Mouse (Mus musculus): ENCODE results near the gene Slc26a9. TPM values are rescaled to one million over a fixed set of nuclear protein-coding genes. Genes with fewer than 3 reads are reported as not detected.

The Slc26a9 gene
- polyA plus RNA-seq, 1 experiment from 2014 or later = 0.04 TPM

DNA sequence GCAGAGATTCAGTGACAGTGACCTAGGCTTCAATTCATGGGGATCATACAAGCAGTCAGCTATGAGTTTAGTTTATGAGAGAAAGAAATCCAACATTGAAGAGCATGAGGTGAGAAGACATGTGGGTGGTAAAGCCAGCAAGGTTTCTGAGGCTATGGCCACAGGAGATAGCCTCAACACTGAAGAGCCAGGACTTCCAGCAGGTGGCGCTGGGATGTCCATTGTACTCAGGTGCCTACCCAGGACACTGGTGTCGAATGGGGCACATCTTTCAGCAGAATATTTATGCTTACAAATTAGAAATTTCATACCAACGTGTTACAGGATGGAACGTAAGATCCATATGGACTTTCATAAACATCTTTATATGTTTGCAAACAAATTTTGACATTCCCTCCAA is 35.5 kb upstream of the Slc26a9 start:
- Histone ChIP-seq H3K4me1 (ENCODE audit: control insufficient read depth, insufficient read depth, low read length) (no peaks in the 10 kb centered on the region), H3K36me3 (ENCODE audit: control insufficient read depth, insufficient read depth, low read length) (no peaks in the 10 kb centered on the region), H3K9ac (ENCODE audit: low read depth, low read length) (no peak overlapping the region), H3K27ac (ENCODE audit: low read length) (no peak overlapping the region), H3K4me2 (ENCODE audit: low read length) (no peak overlapping the region), H3K27me3 (ENCODE audit: control insufficient read depth, insufficient read depth, low read depth, low read length) (no peaks in the 10 kb centered on the region), H3K4me3 (ENCODE audit: low read depth, low read length) (no peak overlapping the region), H3K9me3 (replicated peaks; ENCODE audit: control insufficient read depth, low read length, poor library complexity, severe bottlenecking) (no peaks in the 10 kb centered on the region)
- 32% methylated on average over 4 of the region's 4 CpGs for WGBS
- no peak for ATAC-seq

DNA sequence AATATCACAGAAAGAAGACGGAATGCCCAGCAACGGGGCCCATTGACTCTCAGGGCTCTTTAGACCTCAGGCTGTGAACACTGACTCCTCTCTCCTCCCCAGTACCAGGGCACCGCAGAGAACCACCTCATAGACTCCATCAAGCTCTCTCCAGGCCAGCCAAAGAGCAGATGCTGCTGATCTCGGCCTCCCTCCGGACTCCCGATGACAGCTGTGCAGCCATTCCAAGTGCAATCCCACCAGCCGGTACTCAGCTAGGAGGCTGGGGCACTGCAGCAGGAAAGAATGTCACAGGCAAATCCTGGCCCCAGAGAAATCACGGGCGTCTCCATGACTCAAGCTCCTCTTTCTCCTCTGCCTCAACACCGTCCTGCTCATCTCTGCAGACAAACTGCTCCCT is 32.3 kb upstream of the Slc26a9 start:
- H3K9ac ChIP-seq (ENCODE audit: low read depth, low read length) = no peak overlapping the region

DNA sequence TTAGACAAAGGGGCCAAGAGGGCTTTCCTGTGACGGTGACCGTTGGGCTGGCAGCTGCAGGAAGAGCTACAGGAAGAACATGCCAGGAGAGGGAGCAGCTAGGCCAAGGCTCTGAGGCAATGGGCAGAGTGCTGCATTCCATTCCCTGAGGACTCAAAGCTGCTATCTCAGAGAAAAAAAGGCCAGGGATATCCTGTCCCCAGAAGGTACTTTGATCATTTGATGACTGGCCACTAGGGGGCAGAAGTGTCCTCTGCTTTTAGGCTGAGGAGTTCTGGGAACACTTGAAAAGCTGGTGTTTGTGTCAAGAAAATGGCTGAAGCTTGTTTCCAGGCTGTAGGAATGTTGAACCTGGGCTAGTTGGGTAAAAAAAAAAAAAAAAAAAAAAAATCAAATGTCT is 31.4 kb upstream of the Slc26a9 start:
- no peaks in the 10 kb centered on the region for H3K4me1 ChIP-seq (ENCODE audit: control insufficient read depth, insufficient read depth, low read length)
- H3K4me3 ChIP-seq (ENCODE audit: low read depth, low read length) = no peak overlapping the region
- H3K27ac ChIP-seq (ENCODE audit: low read length) = no peak overlapping the region
- ATAC-seq = peak; percentile 62; the same call in 1 of the 2 replicates
- no peaks in the 10 kb centered on the region for H3K36me3 ChIP-seq (ENCODE audit: control insufficient read depth, insufficient read depth, low read length)
- H3K27me3 ChIP-seq (ENCODE audit: control insufficient read depth, insufficient read depth, low read depth, low read length) = no peaks in the 10 kb centered on the region
- H3K9ac ChIP-seq (ENCODE audit: low read depth, low read length) = no peak overlapping the region
- 33% methylated on average over 2 of the region's 2 CpGs for WGBS
- H3K9me3 ChIP-seq (replicated peaks; ENCODE audit: control insufficient read depth, low read length, poor library complexity, severe bottlenecking) = no peaks in the 10 kb centered on the region
- no peak overlapping the region for H3K4me2 ChIP-seq (ENCODE audit: low read length)

More for the DNA sequence above, 32.3 kb upstream of the Slc26a9 start:
- WGBS = 80% methylated on average over 10 of the region's 10 CpGs
- Histone ChIP-seq H3K4me1 (ENCODE audit: control insufficient read depth, insufficient read depth, low read length) (no peaks in the 10 kb centered on the region), H3K9me3 (replicated peaks; ENCODE audit: control insufficient read depth, low read length, poor library complexity, severe bottlenecking) (no peaks in the 10 kb centered on the region), H3K36me3 (ENCODE audit: control insufficient read depth, insufficient read depth, low read length) (no peaks in the 10 kb centered on the region), H3K4me3 (ENCODE audit: low read depth, low read length) (no peak overlapping the region), H3K4me2 (ENCODE audit: low read length) (no peak overlapping the region), H3K27ac (ENCODE audit: low read length) (no peak overlapping the region), H3K27me3 (ENCODE audit: control insufficient read depth, insufficient read depth, low read depth, low read length) (no peaks in the 10 kb centered on the region)
- no peak for ATAC-seq

DNA sequence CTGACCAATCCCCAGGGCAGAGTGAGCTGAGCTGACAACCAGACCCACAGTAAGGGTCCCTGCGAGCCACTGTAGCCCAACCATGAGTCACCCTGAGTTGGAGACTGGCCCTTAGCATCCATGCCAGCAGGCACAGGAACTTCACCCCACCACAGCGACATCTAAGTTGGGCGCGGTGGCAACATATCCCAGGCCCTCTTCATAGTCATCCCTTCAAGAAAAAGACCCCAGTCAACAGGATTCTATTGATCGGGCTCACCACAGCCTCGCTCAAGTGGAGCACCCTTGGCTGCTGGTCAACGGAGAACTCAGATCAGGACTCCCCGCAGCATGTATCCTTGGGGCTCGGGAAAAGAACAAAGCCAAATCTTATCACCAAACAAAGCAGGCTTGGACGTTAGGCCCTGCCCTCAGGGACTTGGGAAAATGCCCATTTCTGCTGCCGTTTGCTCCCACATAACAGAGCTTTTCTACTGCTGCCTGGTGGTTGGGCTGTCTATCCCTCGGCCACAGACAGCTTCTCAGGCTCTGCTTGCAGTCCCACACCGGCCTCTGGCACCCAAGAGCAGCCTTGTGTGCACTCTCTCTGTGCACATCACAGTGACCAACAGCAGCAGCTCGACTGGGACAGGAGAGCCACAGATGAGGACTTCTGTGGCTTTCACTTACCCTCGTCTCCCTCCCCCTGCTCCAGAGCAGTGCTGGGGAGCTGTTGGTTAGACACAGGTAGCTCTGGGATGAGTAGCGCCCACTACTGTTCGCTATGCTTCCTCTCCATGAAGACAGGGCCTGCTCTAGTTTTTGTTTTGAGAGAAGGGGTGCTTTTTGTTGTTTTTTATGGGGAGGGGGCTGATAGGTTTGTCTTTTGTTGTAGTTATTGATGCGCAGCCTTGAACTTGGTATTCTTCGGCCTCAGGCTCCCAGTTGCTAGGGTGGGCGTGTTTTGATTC is 29.2 kb upstream of the Slc26a9 start:
- no peak overlapping the region for H3K27ac ChIP-seq (ENCODE audit: low read length)
- no peaks in the 10 kb centered on the region for H3K9me3 ChIP-seq (replicated peaks; ENCODE audit: control insufficient read depth, low read length, poor library complexity, severe bottlenecking)
- WGBS = 69% methylated on average over 20 of the region's 20 CpGs
- no peak overlapping the region for H3K4me3 ChIP-seq (ENCODE audit: low read depth, low read length)
- no peaks in the 10 kb centered on the region for H3K4me1 ChIP-seq (ENCODE audit: control insufficient read depth, insufficient read depth, low read length)
- no peak for ATAC-seq
- H3K27me3 ChIP-seq (ENCODE audit: control insufficient read depth, insufficient read depth, low read depth, low read length) = no peaks in the 10 kb centered on the region
- H3K4me2 ChIP-seq (ENCODE audit: low read length) = no peak overlapping the region
- H3K9ac ChIP-seq (ENCODE audit: low read depth, low read length) = no peak overlapping the region
- no peaks in the 10 kb centered on the region for H3K36me3 ChIP-seq (ENCODE audit: control insufficient read depth, insufficient read depth, low read length)

DNA sequence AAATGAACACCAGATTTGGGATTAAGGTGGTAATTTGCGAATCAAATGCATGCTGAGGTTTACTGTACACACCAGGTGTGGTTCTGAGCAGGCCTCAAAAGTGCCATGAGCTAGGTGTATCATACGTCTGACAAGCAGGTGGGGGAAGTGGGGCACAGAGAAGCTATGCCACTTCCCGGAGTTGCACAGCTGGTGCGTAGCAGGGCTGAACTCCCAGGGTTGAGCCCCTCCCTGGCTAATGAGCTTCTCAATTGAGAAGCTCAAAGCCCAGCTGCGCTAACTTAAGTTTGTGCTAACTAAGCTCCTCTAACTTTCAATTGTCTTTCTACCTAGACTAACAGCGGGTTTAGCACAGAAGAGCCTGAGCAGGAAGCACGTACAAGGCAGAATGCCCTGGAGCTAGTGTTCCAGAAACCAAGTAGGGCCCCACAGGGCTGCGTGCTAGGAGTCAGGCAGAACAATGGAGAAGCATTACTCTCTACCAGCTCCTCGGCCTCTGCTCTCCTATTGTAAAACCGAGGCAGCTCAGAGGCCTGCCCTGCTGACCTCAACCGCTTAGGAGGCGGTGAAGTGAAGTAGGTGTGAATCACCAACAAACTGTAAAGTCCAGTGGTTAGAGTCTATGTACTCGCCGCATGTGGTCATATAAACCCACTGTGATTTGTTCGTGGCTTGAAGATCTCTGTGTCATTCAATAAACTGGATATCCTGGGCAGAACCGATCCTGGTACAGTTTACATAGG is 24.7 kb upstream of the Slc26a9 start:
- ATAC-seq = no peak
- no peaks in the 10 kb centered on the region for H3K9me3 ChIP-seq (replicated peaks; ENCODE audit: control insufficient read depth, low read length, poor library complexity, severe bottlenecking)
- H3K36me3 ChIP-seq (ENCODE audit: control insufficient read depth, insufficient read depth, low read length) = no peaks in the 10 kb centered on the region
- H3K27ac ChIP-seq (ENCODE audit: low read length) = no peak overlapping the region
- 60% methylated on average over 16 of the region's 16 CpGs for WGBS
- H3K9ac ChIP-seq (ENCODE audit: low read depth, low read length) = no peak overlapping the region
- H3K4me2 ChIP-seq (ENCODE audit: low read length) = no peak overlapping the region
- no peaks in the 10 kb centered on the region for H3K27me3 ChIP-seq (ENCODE audit: control insufficient read depth, insufficient read depth, low read depth, low read length)
- no peak overlapping the region for H3K4me3 ChIP-seq (ENCODE audit: low read depth, low read length)
- peaks cover 3% of the 10 kb centered on the region; the same call in 1 of the 2 replicates for H3K4me1 ChIP-seq (ENCODE audit: control insufficient read depth, insufficient read depth, low read length)

DNA sequence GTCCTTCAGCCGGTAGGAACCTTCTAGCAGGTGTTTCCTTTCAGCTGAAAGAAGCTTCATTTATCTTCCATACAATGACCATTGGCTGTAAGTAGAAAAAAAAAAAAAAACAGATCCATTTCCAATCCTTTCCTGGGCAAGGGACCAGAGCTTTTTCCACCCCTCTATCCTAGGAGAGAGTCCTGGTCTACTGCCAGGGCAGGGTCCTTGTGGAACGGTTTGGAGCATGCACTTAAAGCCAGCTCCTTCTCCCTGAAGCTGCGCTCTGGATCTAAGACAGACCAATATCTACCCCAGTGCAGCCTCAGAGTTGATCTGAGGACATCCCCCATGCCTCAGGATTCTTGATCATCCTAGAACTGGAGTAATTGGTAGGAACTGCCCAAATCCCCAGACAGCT is 21.8 kb upstream of the Slc26a9 start:
- no peaks in the 10 kb centered on the region for H3K27me3 ChIP-seq (ENCODE audit: control insufficient read depth, insufficient read depth, low read depth, low read length)
- WGBS = 89% methylated on average over 3 of the region's 3 CpGs
- no peak overlapping the region for H3K4me2 ChIP-seq (ENCODE audit: low read length)
- H3K36me3 ChIP-seq (ENCODE audit: control insufficient read depth, insufficient read depth, low read length) = no peaks in the 10 kb centered on the region
- no peak overlapping the region for H3K27ac ChIP-seq (ENCODE audit: low read length)
- H3K9me3 ChIP-seq (replicated peaks; ENCODE audit: control insufficient read depth, low read length, poor library complexity, severe bottlenecking) = no peaks in the 10 kb centered on the region
- no peak overlapping the region for H3K9ac ChIP-seq (ENCODE audit: low read depth, low read length)
- peaks cover 3% of the 10 kb centered on the region; the same call in 1 of the 2 replicates for H3K4me1 ChIP-seq (ENCODE audit: control insufficient read depth, insufficient read depth, low read length)
- no peak for ATAC-seq
- no peak overlapping the region for H3K4me3 ChIP-seq (ENCODE audit: low read depth, low read length)

DNA sequence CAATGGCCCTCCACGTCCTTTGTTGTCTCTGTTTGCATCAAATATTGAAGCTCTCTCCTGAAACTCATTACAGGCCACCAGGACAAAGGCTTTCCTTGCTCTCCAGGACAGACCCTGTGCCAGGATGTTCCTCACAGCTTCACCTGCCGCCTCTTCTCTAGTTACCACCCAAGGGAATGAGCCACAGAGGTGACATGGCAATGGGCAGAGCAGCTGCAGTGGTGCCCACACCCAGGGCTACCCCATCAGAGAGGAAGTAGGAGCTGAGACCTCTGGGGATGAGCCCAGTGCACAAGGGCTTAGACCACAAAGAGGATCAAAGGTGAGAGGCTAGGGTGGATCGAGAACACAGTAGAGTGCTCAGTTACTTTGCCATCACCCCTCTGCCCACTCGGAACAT is 20.3 kb upstream of the Slc26a9 start:
- WGBS = 46% methylated on average over 4 of the region's 4 CpGs
- peaks cover 3% of the 10 kb centered on the region; the same call in 1 of the 2 replicates for H3K4me1 ChIP-seq (ENCODE audit: control insufficient read depth, insufficient read depth, low read length)
- ATAC-seq = no peak

DNA sequence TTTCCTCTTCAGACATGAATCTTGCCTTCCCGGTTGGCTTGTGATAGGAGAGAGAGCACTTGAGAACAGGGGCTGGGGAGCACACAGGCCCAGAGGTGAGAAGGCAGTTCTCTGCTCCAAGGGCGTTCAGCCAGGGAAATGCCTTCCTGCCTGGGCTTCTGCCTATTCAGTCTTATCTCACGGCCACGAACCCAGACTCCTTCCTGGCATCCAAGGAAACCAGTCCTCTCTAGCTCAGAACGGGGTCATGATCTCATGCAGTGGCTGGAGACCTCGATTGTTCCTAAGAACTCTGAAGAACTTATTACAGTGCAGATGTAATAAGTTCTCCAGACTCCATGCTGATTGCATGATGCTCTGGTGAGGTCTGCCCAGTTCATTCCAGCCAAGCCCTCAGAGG is 17.2 kb upstream of the Slc26a9 start:
- H3K9me3 ChIP-seq (replicated peaks; ENCODE audit: control insufficient read depth, low read length, poor library complexity, severe bottlenecking) = no peaks in the 10 kb centered on the region
- no peaks in the 10 kb centered on the region for H3K36me3 ChIP-seq (ENCODE audit: control insufficient read depth, insufficient read depth, low read length)
- no peak overlapping the region for H3K4me3 ChIP-seq (ENCODE audit: low read depth, low read length)
- H3K27me3 ChIP-seq (ENCODE audit: control insufficient read depth, insufficient read depth, low read depth, low read length) = no peaks in the 10 kb centered on the region
- H3K4me1 ChIP-seq (ENCODE audit: control insufficient read depth, insufficient read depth, low read length) = peaks cover 3% of the 10 kb centered on the region; the same call in 1 of the 2 replicates
- no peak overlapping the region for H3K9ac ChIP-seq (ENCODE audit: low read depth, low read length)
- ATAC-seq = no peak
- no peak overlapping the region for H3K27ac ChIP-seq (ENCODE audit: low read length)
- 81% methylated on average over 6 of the region's 6 CpGs for WGBS
- no peak overlapping the region for H3K4me2 ChIP-seq (ENCODE audit: low read length)

More for the DNA sequence above, 20.3 kb upstream of the Slc26a9 start:
- Histone ChIP-seq H3K9me3 (replicated peaks; ENCODE audit: control insufficient read depth, low read length, poor library complexity, severe bottlenecking) (no peaks in the 10 kb centered on the region), H3K27me3 (ENCODE audit: control insufficient read depth, insufficient read depth, low read depth, low read length) (no peaks in the 10 kb centered on the region), H3K27ac (ENCODE audit: low read length) (no peak overlapping the region), H3K4me3 (ENCODE audit: low read depth, low read length) (no peak overlapping the region), H3K9ac (ENCODE audit: low read depth, low read length) (no peak overlapping the region), H3K36me3 (ENCODE audit: control insufficient read depth, insufficient read depth, low read length) (no peaks in the 10 kb centered on the region), H3K4me2 (ENCODE audit: low read length) (no peak overlapping the region)

Data from midbrain, embryonic 16.5 days (tissue).